Mouse (Mus musculus) midbrain, embryonic 11.5 days (tissue): ENCODE results near the gene Pip4k2b. TPM values are rescaled to one million over a fixed set of nuclear protein-coding genes. Genes with fewer than 3 reads are reported as not detected.

Source experiments
- ATAC-seq: fragments of 200-750 bp; cut with Nextera tagmentation; 2 replicates; pipeline ENCODE4 v1.8.0; 2017; ENCODE audit warnings: moderate TSS enrichment, moderate library complexity; ENCODE audit not compliant: low FRiP score
- DNase-seq: peaks from one replicate; pipeline ENCODE4 v3.0.0; 2015; ENCODE audit warnings: low spot score; ENCODE audit errors: missing footprints
- H3K27ac ChIP-seq: fragments of 300-500 bp; sonication (generic); 2 replicates; pipeline ENCODE4 v1.5.1; 2014; ENCODE audit warnings: low read depth, low read length
- H3K27me3 ChIP-seq: fragments of 300-500 bp; sonication (generic); 2 replicates; pipeline ENCODE4 v1.6.1; 2014; ENCODE audit warnings: mild to moderate bottlenecking, low read length, moderate library complexity, mixed read lengths; ENCODE audit not compliant: control insufficient read depth, insufficient read depth
- H3K36me3 ChIP-seq: fragments of 300-500 bp; sonication (generic); 2 replicates; pipeline ENCODE4 v1.6.1; 2014; ENCODE audit warnings: mild to moderate bottlenecking, low read length, moderate library complexity, mixed read lengths; ENCODE audit not compliant: control insufficient read depth, insufficient read depth
- H3K4me1 ChIP-seq: fragments of 300-500 bp; sonication (generic); 2 replicates; pipeline ENCODE4 v1.6.1; 2014; ENCODE audit warnings: low read length; ENCODE audit not compliant: control insufficient read depth, insufficient read depth
- H3K4me2 ChIP-seq: fragments of 300-500 bp; sonication (generic); 2 replicates; pipeline ENCODE4 v1.6.1; 2014; ENCODE audit warnings: mild to moderate bottlenecking, moderate library complexity
- H3K4me3 ChIP-seq: fragments of 300-500 bp; sonication (generic); 2 replicates; pipeline ENCODE4 v1.5.1; 2014; ENCODE audit warnings: low read depth, low read length
- H3K9ac ChIP-seq: fragments of 300-500 bp; sonication (generic); 2 replicates; pipeline ENCODE4 v1.6.1; 2014; ENCODE audit warnings: low read length
- H3K9me3 ChIP-seq: fragments of 300-500 bp; sonication (generic); 2 replicates; pipeline ENCODE4 v1.6.1; 2016; ENCODE audit warnings: low read length; ENCODE audit not compliant: control insufficient read depth
- WGBS: fragments of 180-500 bp; shearing (Covaris S2); extraction: QIAGEN DNeasy Blood & Tissue Kit; methylation state at CpG from one replicate; pipeline ENCODE4 v1.1.7; 2014; 5-methylcytosine and 5-hydroxymethylcytosine counted together
- polyA plus RNA-seq: library from polyadenylated mRNA; unstranded; fragments of >200 nt; fragmentation: Nextera tagmentation; extraction: Ambion mirVana; gene quantifications from 2 replicates; pipeline ENCODE4 v1.2.1, GENCODE M21; 2014

Gene Pip4k2b
- polyA plus RNA-seq, 1 experiment from 2014 or later = 2.4 TPM

- Histone ChIP-seq H3K4me1 (peaks cover 12% of the 10 kb centered on the region), H3K4me2 (peak within 1 kb of the TSS; percentile 87), H3K9me3 (no peaks in the 10 kb centered on the region), H3K27ac (peak within 1 kb of the TSS; percentile 72), H3K36me3 (peaks cover 5% of the 10 kb centered on the region; the same call in 1 of the 2 replicates), H3K9ac (peak within 1 kb of the TSS; percentile 95), H3K4me3 (peak within 1 kb of the TSS; percentile 92), H3K27me3 (no peaks in the 10 kb centered on the region)
- DNase-seq (peak; percentile 100), ATAC-seq (peak; percentile 94)
- WGBS = under 1% methylated on average over 38 of the region's 38 CpGs
Measured at GRCm38 (mm10) chr11:97766154-97766881, 21.8 kb upstream of the Pip4k2b start, which contains the start of gene Cwc25. Gene Cwc25, minus strand, starts transcription at chr11:97766556.

GRCm38 (mm10) chr11:97761638-97762037 lies 17.1 kb upstream of the Pip4k2b start:
- H3K4me2 ChIP-seq = no peak overlapping the region
- H3K9me3 ChIP-seq = no peaks in the 10 kb centered on the region
- no peaks in the 10 kb centered on the region for H3K27me3 ChIP-seq
- H3K36me3 ChIP-seq = peaks cover 11% of the 10 kb centered on the region
- no peak overlapping the region for H3K9ac ChIP-seq
- no peak overlapping the region for H3K27ac ChIP-seq
- peak; percentile 77 for DNase-seq
- no peak for ATAC-seq
- H3K4me3 ChIP-seq = no peak overlapping the region
- peaks cover 9% of the 10 kb centered on the region for H3K4me1 ChIP-seq

- H3K9me3 ChIP-seq = no peaks in the 10 kb centered on the region
- 90% methylated on average over 6 of the region's 6 CpGs for WGBS
- H3K36me3 ChIP-seq = peaks cover 11% of the 10 kb centered on the region
- no peaks in the 10 kb centered on the region for H3K27me3 ChIP-seq
- H3K4me3 ChIP-seq = no peak overlapping the region
- no peak overlapping the region for H3K9ac ChIP-seq
- ATAC-seq = no peak
- no peak overlapping the region for H3K27ac ChIP-seq
- no peaks in the 10 kb centered on the region for H3K4me1 ChIP-seq
- peak; percentile 69 for DNase-seq
- no peak overlapping the region for H3K4me2 ChIP-seq
Measured at GRCm38 (mm10) chr11:97758942-97759341, 14.4 kb upstream of the Pip4k2b start.

DNA sequence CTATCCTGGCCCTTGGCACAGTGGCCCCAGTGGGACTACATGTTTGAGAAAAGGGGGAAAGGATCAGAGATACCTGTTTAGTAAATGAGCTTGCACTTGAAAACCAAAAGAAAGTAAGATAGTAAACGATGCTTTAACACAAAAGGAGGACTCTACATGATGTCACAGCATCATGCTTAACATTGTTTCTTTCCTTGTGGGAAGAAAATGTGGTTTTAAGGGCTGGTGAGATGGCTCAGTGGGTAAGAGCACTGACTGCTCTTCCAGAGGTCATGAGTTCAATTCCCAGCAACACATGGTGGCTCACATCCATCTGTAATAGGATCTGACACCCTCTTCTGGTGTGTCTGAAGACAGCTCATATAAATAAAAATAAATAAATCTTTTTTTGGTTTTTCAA lies 13.6 kb upstream of the Pip4k2b start:
- DNase-seq (peak; percentile 37), ATAC-seq (no peak)
- peaks cover 10% of the 10 kb centered on the region for H3K36me3 ChIP-seq
- no peak overlapping the region for H3K9ac ChIP-seq
- H3K27ac ChIP-seq = no peak overlapping the region
- 91% methylated on average over 1 of the region's 1 CpGs for WGBS
- no peak overlapping the region for H3K4me3 ChIP-seq
- H3K4me2 ChIP-seq = no peak overlapping the region
- H3K9me3 ChIP-seq = no peaks in the 10 kb centered on the region
- H3K27me3 ChIP-seq = no peaks in the 10 kb centered on the region
- no peaks in the 10 kb centered on the region for H3K4me1 ChIP-seq

- no peaks in the 10 kb centered on the region; the same call in 1 of the 2 replicates for H3K9me3 ChIP-seq
- WGBS = 94% methylated on average over 8 of the region's 8 CpGs
- ATAC-seq (no peak), DNase-seq (peak; percentile 57)
- no peak overlapping the region for H3K9ac ChIP-seq
- H3K27me3 ChIP-seq = no peaks in the 10 kb centered on the region
- no peak overlapping the region for H3K4me3 ChIP-seq
- peaks cover 25% of the 10 kb centered on the region for H3K36me3 ChIP-seq
- no peaks in the 10 kb centered on the region for H3K4me1 ChIP-seq
- H3K4me2 ChIP-seq = no peak overlapping the region
- H3K27ac ChIP-seq = no peak overlapping the region
Measured at GRCm38 (mm10) chr11:97753277-97753676, 8.8 kb upstream of the Pip4k2b start.

- Histone ChIP-seq H3K9ac (no peak overlapping the region), H3K27me3 (no peaks in the 10 kb centered on the region), H3K4me1 (peaks cover 4% of the 10 kb centered on the region), H3K4me2 (no peak overlapping the region), H3K27ac (no peak overlapping the region), H3K36me3 (peaks cover 29% of the 10 kb centered on the region), H3K4me3 (no peak overlapping the region), H3K9me3 (no peaks in the 10 kb centered on the region; the same call in 1 of the 2 replicates)
- WGBS = 87% methylated on average over 5 of the region's 5 CpGs
- DNase-seq = peak; percentile 57
- ATAC-seq = no peak
Measured at GRCm38 (mm10) chr11:97748496-97748895, 4.0 kb upstream of the Pip4k2b start.

GRCm38 (mm10) chr11:97747773-97748172 lies 3.3 kb upstream of the Pip4k2b start:
- DNase-seq = peak; percentile 70
- WGBS = 92% methylated on average over 8 of the region's 8 CpGs
- Histone ChIP-seq H3K4me2 (no peak overlapping the region), H3K27me3 (no peaks in the 10 kb centered on the region), H3K4me1 (peaks cover 12% of the 10 kb centered on the region), H3K4me3 (no peak overlapping the region), H3K27ac (no peak overlapping the region), H3K9ac (no peak overlapping the region), H3K36me3 (peaks cover 27% of the 10 kb centered on the region), H3K9me3 (no peaks in the 10 kb centered on the region; the same call in 1 of the 2 replicates)
- no peak for ATAC-seq

DNA sequence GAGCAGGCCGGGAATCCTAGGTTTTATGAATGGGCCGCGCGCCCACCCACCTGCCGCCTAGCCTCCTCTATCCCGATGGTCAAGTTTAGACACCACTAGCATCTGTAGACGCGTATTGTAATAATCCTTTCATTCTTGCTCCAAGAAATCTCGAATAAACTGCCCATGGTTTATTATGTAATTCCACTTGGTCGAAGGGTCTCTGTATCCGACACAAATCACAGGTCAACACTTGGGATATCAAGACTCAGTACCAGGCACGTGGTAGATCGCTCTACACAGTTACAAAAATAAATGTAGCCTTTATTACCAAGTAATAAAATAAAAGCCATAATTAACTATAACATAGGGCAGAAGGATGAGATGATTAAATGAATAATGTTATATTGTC lies 822 bp upstream of the Pip4k2b start:
- WGBS = 14% methylated on average over 13 of the region's 13 CpGs
- ATAC-seq = no peak
- H3K9ac ChIP-seq = no peak overlapping the region

GRCm38 (mm10) chr11:97744718-97745330 lies 320 bp upstream of the Pip4k2b start:
- Histone ChIP-seq H3K27me3 (no peaks in the 10 kb centered on the region), H3K4me2 (peak overlapping the region; percentile 82), H3K36me3 (peaks cover 10% of the 10 kb centered on the region; the same call in 1 of the 2 replicates), H3K27ac (peak overlapping the region; percentile 89), H3K9ac (peak overlapping the region; percentile 92), H3K4me3 (peak overlapping the region; percentile 62), H3K4me1 (peaks cover 14% of the 10 kb centered on the region), H3K9me3 (no peaks in the 10 kb centered on the region)
- DNase-seq (peak; percentile 100), ATAC-seq (peak; percentile 97)
- WGBS = under 1% methylated on average over 47 of the region's 57 CpGs

More for the DNA sequence above, 822 bp upstream of the Pip4k2b start:
- H3K9me3 ChIP-seq = no peaks in the 10 kb centered on the region
- H3K36me3 ChIP-seq = peaks cover 13% of the 10 kb centered on the region
- H3K27ac ChIP-seq = no peak overlapping the region
- H3K4me2 ChIP-seq = peak overlapping the region; percentile 41
- H3K27me3 ChIP-seq = no peaks in the 10 kb centered on the region
- H3K4me1 ChIP-seq = peaks cover 14% of the 10 kb centered on the region
- peak overlapping the region; percentile 62 for H3K4me3 ChIP-seq
- DNase-seq = no peak
